Mouse (Mus musculus) intestine, embryonic 16.5 days (tissue): Measurements from ENCODE around the gene Exosc6. TPM values are rescaled to one million over a fixed set of nuclear protein-coding genes. Genes with fewer than 3 reads are reported as not detected.
"Not testable (repeated sequence)": the region's sequence is repeated elsewhere in the genome, so short reads cannot be mapped to it uniquely, and the experiment has no call there.

ENCODE experiments used
- ATAC-seq: fragments of 200-750 bp; cut with Nextera tagmentation; 2 replicates; pipeline ENCODE4 v1.8.0; 2017; ENCODE audit warnings: moderate TSS enrichment, moderate library complexity
- H3K27ac ChIP-seq: fragments of 300-500 bp; sonication (generic); 2 replicates; pipeline ENCODE4 v1.5.1; 2014; ENCODE audit warnings: mild to moderate bottlenecking, low read length
- H3K27me3 ChIP-seq: fragments of 300-500 bp; sonication (generic); replicated peaks from 2 replicates; pipeline ENCODE4 v1.6.1; 2014; ENCODE audit warnings: low read length, control low read depth, mixed read lengths; ENCODE audit not compliant: control insufficient read depth, insufficient read depth
- H3K36me3 ChIP-seq: fragments of 300-500 bp; sonication (generic); 2 replicates; pipeline ENCODE4 v1.6.1; 2014; ENCODE audit warnings: low read length, control low read depth; ENCODE audit not compliant: control insufficient read depth, insufficient read depth
- H3K4me1 ChIP-seq: fragments of 300-500 bp; sonication (generic); 2 replicates; pipeline ENCODE4 v1.6.1; 2014; ENCODE audit warnings: low read length, control low read depth, mixed read lengths; ENCODE audit not compliant: control insufficient read depth, insufficient read depth
- H3K4me2 ChIP-seq: fragments of 300-500 bp; sonication (generic); 2 replicates; pipeline ENCODE4 v1.6.1; 2014; ENCODE audit warnings: low read depth, low read length, control low read depth
- H3K4me3 ChIP-seq: fragments of 300-500 bp; sonication (generic); 2 replicates; pipeline ENCODE4 v1.5.1; 2014; ENCODE audit warnings: mild to moderate bottlenecking, low read length
- H3K9ac ChIP-seq: fragments of 300-500 bp; sonication (generic); 2 replicates; pipeline ENCODE4 v1.6.1; 2014; ENCODE audit warnings: low read depth, low read length
- H3K9me3 ChIP-seq: fragments of 300-500 bp; sonication (generic); 2 replicates; pipeline ENCODE4 v1.6.1; 2016; ENCODE audit warnings: low read length, control low read depth; ENCODE audit not compliant: control insufficient read depth
- WGBS: fragments of 180-500 bp; shearing (Covaris S2); extraction: QIAGEN DNeasy Blood & Tissue Kit; methylation state at CpG from one replicate; pipeline ENCODE4 v1.1.7; 2014; 5-methylcytosine and 5-hydroxymethylcytosine counted together
- polyA plus RNA-seq: library from polyadenylated mRNA; unstranded; fragments of >200 nt; fragmentation: Nextera tagmentation; extraction: Ambion mirVana; gene quantifications from 2 replicates; pipeline ENCODE4 v1.2.1, GENCODE M21; 2015

Gene Exosc6
- polyA plus RNA-seq, 1 experiment from 2014 or later: 7.8 TPM

DNA sequence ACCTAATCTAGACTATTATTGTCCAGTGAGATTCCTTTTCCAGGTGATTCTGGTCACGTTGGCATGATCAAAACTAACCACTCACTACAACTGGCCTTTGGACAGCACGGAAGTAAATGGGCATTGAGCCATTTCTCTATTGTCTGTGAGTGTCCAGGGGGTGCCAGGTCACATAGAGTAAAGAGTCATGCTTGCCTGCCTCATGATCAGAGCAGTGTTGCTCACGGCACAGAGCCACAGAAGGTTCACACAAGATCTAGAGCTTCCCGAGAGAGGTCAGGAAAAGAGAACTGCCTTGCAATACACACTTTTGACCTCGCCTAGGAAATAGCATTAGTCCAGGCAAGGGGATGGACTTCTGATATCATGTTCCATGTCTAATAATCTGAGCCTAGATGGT, 23.3 kb downstream of the Exosc6 start:
- no peak overlapping the region for H3K4me3 ChIP-seq
- ATAC-seq: peak; percentile 16; the same call in 1 of the 2 replicates
- no peak overlapping the region for H3K4me2 ChIP-seq
- H3K9me3 ChIP-seq: no peaks in the 10 kb centered on the region
- no peaks in the 10 kb centered on the region for H3K27me3 ChIP-seq
- 62% methylated on average over 5 of the region's 5 CpGs for WGBS
- H3K36me3 ChIP-seq: no peaks in the 10 kb centered on the region
- H3K27ac ChIP-seq: no peak overlapping the region
- H3K4me1 ChIP-seq: no peaks in the 10 kb centered on the region
- no peak overlapping the region for H3K9ac ChIP-seq

DNA sequence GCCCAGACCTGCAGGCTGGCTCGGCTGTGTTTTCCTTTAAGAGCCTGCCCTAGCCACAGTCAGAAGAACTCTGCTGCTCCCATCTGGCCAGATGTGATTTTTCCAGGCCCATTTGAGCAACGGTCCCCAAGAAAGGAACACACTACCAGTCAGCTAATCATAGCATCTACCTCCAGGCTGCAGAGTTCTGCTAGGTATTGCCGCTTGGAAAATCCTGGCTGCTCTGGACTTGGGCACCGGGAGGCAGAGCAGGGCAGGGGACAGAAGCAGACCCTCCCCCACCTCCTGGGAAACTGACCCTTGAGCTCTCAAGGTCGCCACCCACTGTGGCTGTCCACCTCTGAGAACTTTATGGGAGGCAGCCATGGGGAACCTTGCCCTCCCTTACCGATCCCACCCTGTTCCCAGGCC, 23.7 kb downstream of the Exosc6 start:
- WGBS: 17% methylated on average over 6 of the region's 6 CpGs
- no peak overlapping the region for H3K4me2 ChIP-seq
- no peaks in the 10 kb centered on the region for H3K4me1 ChIP-seq
- ATAC-seq: peak; percentile 64
- H3K9ac ChIP-seq: 0 out of 2 replicates have a peak overlapping the region, but pooled peaks have one; percentile 15
- H3K4me3 ChIP-seq: no peak overlapping the region
- H3K27ac ChIP-seq: no peak overlapping the region
- no peaks in the 10 kb centered on the region for H3K9me3 ChIP-seq
- no peaks in the 10 kb centered on the region for H3K36me3 ChIP-seq
- no peaks in the 10 kb centered on the region for H3K27me3 ChIP-seq

DNA sequence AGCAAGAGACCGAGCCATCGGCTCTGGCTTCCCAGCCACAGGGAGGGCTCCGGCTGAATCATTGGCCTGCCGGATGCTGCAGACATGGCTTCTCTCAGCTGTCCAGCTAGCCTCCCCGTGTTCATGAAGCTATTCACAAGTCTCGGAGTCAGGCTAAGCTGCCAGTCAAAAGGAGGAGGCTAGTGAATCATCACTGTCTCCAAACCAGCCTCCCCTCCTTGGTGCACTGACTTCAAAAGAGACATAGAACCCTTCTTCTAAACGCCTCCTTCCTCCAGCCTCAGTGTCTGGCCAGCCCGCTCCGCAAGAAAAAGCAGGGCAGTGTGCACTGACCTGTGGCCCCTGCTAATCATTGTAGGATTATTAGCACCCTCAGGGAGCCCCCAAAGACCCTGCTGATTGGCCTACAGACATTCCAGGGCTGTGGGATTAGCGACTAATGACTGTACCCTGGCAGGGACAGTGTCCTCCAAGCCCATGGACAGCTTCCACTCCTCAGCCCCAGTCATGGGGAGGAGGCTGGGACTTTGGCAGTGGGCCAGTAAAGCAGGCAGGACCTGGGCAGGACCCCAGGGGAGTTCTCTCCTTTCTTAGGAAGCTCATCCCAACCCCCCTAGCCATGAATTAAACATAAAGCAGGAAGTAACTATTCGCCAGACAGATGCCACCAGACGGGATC, 25.6 kb downstream of the Exosc6 start:
- Histone ChIP-seq H3K27ac (no peak overlapping the region), H3K4me2 (no peak overlapping the region), H3K9me3 (no peaks in the 10 kb centered on the region), H3K9ac (no peak overlapping the region), H3K4me1 (no peaks in the 10 kb centered on the region), H3K27me3 (no peaks in the 10 kb centered on the region), H3K4me3 (no peak overlapping the region), H3K36me3 (no peaks in the 10 kb centered on the region)
- ATAC-seq: no peak
- 52% methylated on average over 12 of the region's 12 CpGs for WGBS

DNA sequence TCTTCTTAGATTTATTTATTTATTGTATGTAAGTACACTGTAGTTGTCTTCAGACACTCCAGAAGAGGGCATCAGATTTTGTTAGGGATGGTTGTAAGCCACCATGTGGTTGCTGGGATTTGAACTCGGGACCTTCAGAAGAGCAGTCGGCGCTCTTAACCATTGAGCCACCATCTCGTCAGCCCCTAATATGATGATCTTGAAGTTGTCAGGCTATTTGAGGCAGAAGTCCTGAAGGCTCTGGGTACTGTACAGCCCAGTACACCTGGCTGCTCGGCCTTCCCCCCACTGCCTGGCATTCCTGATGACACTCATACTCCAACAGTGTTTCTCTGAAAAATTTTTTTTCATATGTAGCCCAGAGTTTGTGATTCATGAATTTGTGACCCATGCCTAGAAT, 27.8 kb downstream of the Exosc6 start:
- not testable (repeated sequence) for H3K27ac ChIP-seq, H3K9ac ChIP-seq, H3K4me2 ChIP-seq, H3K4me1 ChIP-seq, H3K27me3 ChIP-seq, H3K4me3 ChIP-seq, H3K9me3 ChIP-seq, ATAC-seq, H3K36me3 ChIP-seq
- 85% methylated on average over 5 of the region's 5 CpGs for WGBS

DNA sequence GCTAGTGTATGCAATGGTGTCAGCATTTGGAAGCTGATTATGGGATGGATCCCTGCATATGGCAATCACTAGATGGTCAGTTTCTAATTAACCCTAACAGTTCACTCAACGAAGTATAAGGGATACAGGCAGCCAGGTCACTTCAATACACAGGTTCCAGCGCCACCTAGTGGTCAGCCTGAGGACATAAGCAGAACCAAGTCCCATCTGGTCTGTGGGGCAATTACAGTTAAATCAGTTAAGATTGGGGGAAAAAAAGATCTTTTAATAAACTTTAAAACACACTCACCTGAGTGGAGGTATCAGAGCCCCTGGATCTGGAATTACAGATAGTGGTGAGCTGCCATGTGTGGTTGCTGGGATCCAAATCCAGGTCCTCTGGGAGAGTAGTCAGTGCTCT, 34.0 kb downstream of the Exosc6 start:
- Histone ChIP-seq H3K36me3 (no peaks in the 10 kb centered on the region), H3K9me3 (no peaks in the 10 kb centered on the region), H3K27me3 (no peaks in the 10 kb centered on the region), H3K4me1 (peaks cover 3% of the 10 kb centered on the region; the same call in 1 of the 2 replicates), H3K4me2 (no peak overlapping the region), H3K9ac (no peak overlapping the region), H3K4me3 (no peak overlapping the region), H3K27ac (no peak overlapping the region)
- ATAC-seq: no peak
- 0% methylated on average over 2 of the region's 2 CpGs for WGBS

DNA sequence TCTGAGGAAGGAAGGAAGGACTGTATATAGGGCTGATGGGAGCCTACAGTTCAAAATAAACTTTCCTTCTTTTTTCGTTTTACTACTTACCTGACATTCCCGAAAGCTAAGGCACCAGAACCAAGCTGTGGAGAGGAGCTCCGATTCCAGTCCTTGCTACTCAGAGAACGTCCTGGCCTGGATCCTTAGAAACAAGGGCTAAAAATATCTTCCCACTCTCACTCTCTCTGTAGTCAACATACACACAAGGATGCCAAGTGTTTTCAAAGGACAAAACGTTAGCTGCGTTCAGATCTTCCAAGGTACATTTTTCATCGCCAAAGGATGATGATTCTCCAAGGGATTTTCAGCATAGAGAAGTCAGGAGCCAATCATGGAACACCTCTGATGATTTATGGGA, 35.6 kb downstream of the Exosc6 start:
- no peaks in the 10 kb centered on the region for H3K27me3 ChIP-seq
- no peak overlapping the region for H3K4me2 ChIP-seq
- peaks cover 7% of the 10 kb centered on the region; the same call in 1 of the 2 replicates for H3K4me1 ChIP-seq
- H3K27ac ChIP-seq: no peak overlapping the region
- no peaks in the 10 kb centered on the region for H3K36me3 ChIP-seq
- 80% methylated on average over 7 of the region's 7 CpGs for WGBS
- no peak overlapping the region for H3K4me3 ChIP-seq
- ATAC-seq: no peak
- H3K9me3 ChIP-seq: no peaks in the 10 kb centered on the region
- no peak overlapping the region for H3K9ac ChIP-seq

DNA sequence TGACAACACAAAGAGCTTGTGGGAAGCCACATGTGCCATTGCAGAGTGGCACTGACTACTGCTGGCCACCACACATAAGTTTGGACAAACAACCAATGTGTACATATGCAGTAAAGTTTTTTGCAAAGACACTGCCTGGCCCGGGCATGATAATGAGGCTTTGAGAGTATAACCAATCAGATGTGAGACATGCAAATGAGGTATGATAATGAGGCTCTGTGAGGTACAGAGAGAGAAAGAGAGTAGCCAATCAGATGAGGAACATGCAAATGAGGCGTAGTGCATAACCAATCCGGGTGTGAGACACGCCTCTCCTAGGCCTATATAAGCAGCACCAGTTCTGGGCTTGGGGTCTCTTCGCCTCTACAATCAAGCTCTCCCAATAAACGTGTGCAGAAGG, 36.2 kb downstream of the Exosc6 start, which contains the start of gene Clec18a:
Clec18a (minus strand) TSS at position 101 of the 400 bp plus-strand sequence.
- not testable (repeated sequence) for H3K36me3 ChIP-seq, H3K9me3 ChIP-seq, ATAC-seq, H3K9ac ChIP-seq, H3K27ac ChIP-seq, H3K27me3 ChIP-seq, H3K4me2 ChIP-seq, H3K4me1 ChIP-seq, H3K4me3 ChIP-seq
- WGBS: 76% methylated on average over 5 of the region's 6 CpGs

DNA sequence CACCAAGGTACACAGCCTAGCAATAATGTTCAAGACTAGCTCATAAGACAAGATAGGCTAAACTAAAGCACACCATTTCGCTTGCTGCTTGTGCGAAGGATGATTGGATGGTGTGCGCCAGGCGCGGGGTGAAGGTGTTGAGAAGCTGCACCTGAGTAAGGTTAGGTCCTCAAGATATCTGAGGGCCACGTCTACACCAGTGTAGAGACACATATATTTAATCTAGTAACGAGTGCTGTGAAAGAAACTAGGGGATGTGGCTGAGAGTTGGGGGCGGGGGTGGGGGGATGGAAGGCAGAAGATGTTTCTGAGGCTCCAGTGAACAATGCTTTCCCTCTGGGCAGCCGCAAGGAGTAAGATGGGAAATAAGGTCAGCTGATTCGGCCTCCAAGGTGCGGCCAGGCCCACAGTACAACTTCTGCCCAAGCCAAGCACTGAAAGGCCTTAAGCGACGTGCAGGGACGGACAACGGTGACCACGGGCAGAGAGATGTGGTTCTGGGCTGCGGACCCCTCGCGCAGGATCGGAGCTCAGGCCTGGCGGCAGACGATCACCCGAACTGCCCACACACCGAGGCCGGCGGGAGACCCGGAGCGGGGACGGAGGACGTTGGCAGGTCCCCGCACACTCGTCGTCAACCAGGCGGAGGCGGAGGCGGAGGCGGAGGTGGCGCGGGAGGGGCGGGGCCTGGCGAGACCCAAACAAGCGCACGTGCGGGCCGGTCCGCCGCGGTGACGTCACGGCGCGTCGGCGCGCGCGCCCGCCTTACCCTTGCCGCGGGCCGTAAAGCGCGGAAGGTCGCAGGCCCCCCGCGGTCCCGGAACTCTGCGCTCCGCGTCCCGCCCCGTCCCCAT, 38.0 kb downstream of the Exosc6 start, which contains the start of gene Pdpr:
Pdpr (plus strand) TSS at position 766 of the 854 bp plus-strand sequence.
- H3K9ac ChIP-seq: peak within 1 kb of the TSS; percentile 71
- no peak within 1 kb of the TSS; the same call in 1 of the 2 replicates for H3K27ac ChIP-seq
- H3K4me1 ChIP-seq: peaks cover 7% of the 10 kb centered on the region; the same call in 1 of the 2 replicates
- H3K36me3 ChIP-seq: no peaks in the 10 kb centered on the region
- H3K4me3 ChIP-seq: peak within 1 kb of the TSS; percentile 69
- 8% methylated on average over 40 of the region's 72 CpGs for WGBS
- H3K27me3 ChIP-seq: no peaks in the 10 kb centered on the region
- no peaks in the 10 kb centered on the region for H3K9me3 ChIP-seq
- ATAC-seq: peak; percentile 94
- peak within 1 kb of the TSS; percentile 82 for H3K4me2 ChIP-seq

DNA sequence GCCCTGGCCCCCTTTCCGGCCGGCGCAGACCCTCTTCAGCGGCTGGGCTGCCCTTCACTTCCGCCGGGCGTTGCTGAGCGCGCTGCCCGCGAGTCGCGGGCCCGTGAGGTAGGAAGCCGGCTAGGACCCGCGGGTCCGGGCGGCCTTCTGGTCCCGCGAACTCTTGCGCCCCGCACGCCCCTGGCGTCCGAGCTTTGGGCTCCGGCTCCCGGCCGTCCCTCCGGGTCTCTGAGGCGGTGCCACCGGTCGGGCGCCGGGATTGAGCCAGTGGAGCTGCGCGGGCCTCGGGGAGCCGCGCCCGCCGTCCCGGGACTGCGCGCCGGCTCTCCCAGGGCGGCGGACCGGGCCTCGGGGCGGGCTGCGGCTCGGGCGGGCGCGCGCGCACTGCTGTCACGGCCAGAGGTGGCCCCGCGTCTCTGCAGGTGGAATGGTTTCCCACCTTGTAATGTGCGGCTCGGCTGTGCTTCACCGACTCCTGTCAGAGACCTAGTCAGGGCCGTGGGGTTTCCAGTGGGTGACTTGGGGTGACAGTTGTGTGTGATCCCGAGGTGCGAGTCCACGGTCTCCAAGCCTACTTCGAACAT, 38.7 kb downstream of the Exosc6 start:
- not testable (repeated sequence) for H3K36me3 ChIP-seq, H3K9me3 ChIP-seq, H3K27ac ChIP-seq, H3K27me3 ChIP-seq, H3K4me1 ChIP-seq
- ATAC-seq: peak; percentile 77
- Histone ChIP-seq H3K4me3 (peak overlapping the region; percentile 69), H3K4me2 (peak overlapping the region; percentile 63), H3K9ac (peak overlapping the region; percentile 68)
- under 1% methylated on average over 58 of the region's 69 CpGs for WGBS
